Comparison of ENCODE assay signal across 13 mouse cellular contexts in genomic region chr6:99011895-99012584, GRCm38 (mm10).
DNase-seq lines count a peak whose midpoint lies in the region; ATAC-seq and TF ChIP-seq lines count a peak whose summit lies in the region.
"Had no signal": no experiment of that assay in that cellular context is flagged by ENCODE, and none has a peak within 500 bp of the region (broad histone marks: within the 10 kb centered on the region; RNA-seq: fewer than 3 reads in every experiment).

No protein-coding gene starts in this region.

- DNase-seq in heart, adult 9 months (ENCODE audit: low spot score in 2 of 2) = peak; percentile 56 to 66
- no peak for DNase-seq in heart, postnatal 25 days (ENCODE audit: low spot score)
- DNase-seq in lung, adult 18-20 months = peak; percentile 71 to 76
- no peak for DNase-seq in lung, adult 2 months
- DNase-seq in lung, embryonic 14.5 days = peak; percentile 63
- peak; percentile 45 for DNase-seq in stomach, postnatal 0 days (ENCODE audit: low spot score)
- DNase-seq in adrenal gland, adult 18-20 months (ENCODE audit: low spot score in 2 of 2) = no peak
- no peak for DNase-seq in adrenal gland, adult (ENCODE audit: inconsistent age in 2 of 2, low spot score in 1 of 2)
- DNase-seq: adrenal gland, postnatal 14 days; cerebellum, adult 2 months; right cerebral cortex, adult 18-20 months had no signal

- intact Hi-C loops in heart, postnatal 25 days (cut with DNase I) = no loop called here

- no peaks in the 10 kb centered on the region; the same call in 1 of the 2 replicates for H3K9me3 ChIP-seq in lung, embryonic 14.5 days (ENCODE audit: low read depth, low read length)
- H3K9me3 ChIP-seq in stomach, postnatal 0 days (ENCODE audit: control insufficient read depth, low read length) = no peaks in the 10 kb centered on the region
- H3K9me3 ChIP-seq: hindbrain, embryonic 15.5 days had no signal

- no peak for TF ChIP-seq EP300 in stomach, postnatal 0 days (optimal IDR thresholded peaks at IDR 0.05)

- H3K4me1 ChIP-seq in lung, adult 2 months (ENCODE audit: control insufficient read depth, insufficient read depth, low read length) = peaks cover 43% of the 10 kb centered on the region
- peaks cover 20% of the 10 kb centered on the region; the same call in 1 of the 2 replicates for H3K4me1 ChIP-seq in lung, embryonic 14.5 days (ENCODE audit: insufficient read depth)
- 0 out of 2 replicates have a peak, but pooled peaks cover 7% of the 10 kb centered on the region for H3K4me1 ChIP-seq in stomach, postnatal 0 days (replicated peaks; ENCODE audit: control insufficient read depth, insufficient read depth)

- 37% methylated on average over 8 of the region's 8 CpGs for WGBS in lung, adult 2 months
- 36% methylated on average over 8 of the region's 8 CpGs for WGBS in lung, embryonic 14.5 days
- 24% methylated on average over 8 of the region's 8 CpGs for WGBS in stomach, postnatal 0 days

- TF ChIP-seq POLR2A in lung, adult 2 months (IDR thresholded peaks at IDR 0.05; ENCODE audit: borderline replicate concordance, extremely low read depth, low read depth, low read length) = no peak

- no peak overlapping the region for H3K9ac ChIP-seq in lung, embryonic 14.5 days
- no peak overlapping the region for H3K9ac ChIP-seq in stomach, postnatal 0 days (ENCODE audit: low read length)
- H3K9ac ChIP-seq: hindbrain, embryonic 15.5 days; neural tube, embryonic 12.5 days had no signal

- peaks cover 44% of the 10 kb centered on the region for H3K36me3 ChIP-seq in lung, embryonic 14.5 days (ENCODE audit: insufficient read depth)
- peaks cover 21% of the 10 kb centered on the region for H3K36me3 ChIP-seq in stomach, postnatal 0 days (ENCODE audit: control insufficient read depth, insufficient read depth, low read length)

- TF ChIP-seq CTCF in lung, adult 2 months (IDR thresholded peaks at IDR 0.05; ENCODE audit: insufficient read depth, low read length) = no peak
- no peak for TF ChIP-seq CTCF in lung, embryonic 14.5 days (IDR thresholded peaks at IDR 0.05; ENCODE audit: low read depth)
- TF ChIP-seq CTCF in stomach, postnatal 0 days (IDR thresholded peaks at IDR 0.05; ENCODE audit: low read depth) = no peak

- H3K4me2 ChIP-seq in lung, embryonic 14.5 days = no peak overlapping the region
- H3K4me2 ChIP-seq in stomach, postnatal 0 days (replicated peaks; ENCODE audit: low read depth) = no peak overlapping the region
- H3K4me2 ChIP-seq: hindbrain, embryonic 15.5 days had no signal

- no peaks in the 10 kb centered on the region for H3K27me3 ChIP-seq in lung, embryonic 14.5 days (ENCODE audit: insufficient read depth, low read length)
- H3K27me3 ChIP-seq in stomach, postnatal 0 days (ENCODE audit: control insufficient read depth, insufficient read depth, low read length) = no peaks in the 10 kb centered on the region

- H3K4me3 ChIP-seq in lung, adult 2 months (replicated peaks; ENCODE audit: extremely low read depth, low read depth, low read length) = no peak overlapping the region
- H3K4me3 ChIP-seq in lung, embryonic 14.5 days (ENCODE audit: low read depth, low read length) = no peak overlapping the region
- no peak overlapping the region for H3K4me3 ChIP-seq in stomach, postnatal 0 days (ENCODE audit: low read depth, low read length)
- H3K4me3 ChIP-seq: hindbrain, embryonic 15.5 days; neural tube, embryonic 12.5 days had no signal

- ATAC-seq in lung, embryonic 14.5 days (ENCODE audit: insufficient read depth) = peak; percentile 42; the same call in 1 of the 2 replicates
- ATAC-seq in stomach, postnatal 0 days (ENCODE audit: low FRiP score, low TSS enrichment) = peak; percentile 79

- peak overlapping the region; percentile 70; the same call in 1 of the 2 replicates for H3K27ac ChIP-seq in lung, embryonic 14.5 days (ENCODE audit: low read depth)
- no peak overlapping the region; the same call in 1 of the 2 replicates for H3K27ac ChIP-seq in stomach, postnatal 0 days (replicated peaks)
- H3K27ac ChIP-seq: hindbrain, embryonic 15.5 days; neural tube, embryonic 12.5 days had no signal

Comparison
In these comparisons a context has a peak if more than half of its experiments do, and no peak if none do; other contexts are left out.
1. DNase-seq: peak in heart, adult 9 months (2 of 2), lung, adult 18-20 months (2 of 2), lung, embryonic 14.5 days (single experiment) and stomach, postnatal 0 days (single experiment); none in heart, postnatal 25 days (single experiment), lung, adult 2 months (single experiment), adrenal gland, adult 18-20 months (0 of 2) and adrenal gland, adult (0 of 2).